Mouse (Mus musculus) mature B cell (primary cell): ENCODE measurements around the gene Hps5.
"Not testable (repeated sequence)": the region's sequence is repeated elsewhere in the genome, so short reads cannot be mapped to it uniquely, and the experiment has no call there.

Source experiments
- in situ Hi-C: fragments of 300-500 bp; cut with MboI; formaldehyde crosslinking; loops from 2 replicates; pipeline ENCODE4 v1.14.3; 2019

Gene Hps5

GRCm38 (mm10) chr7:46827046-46827802 lies 31.4 kb upstream of the Hps5 start:
- in situ Hi-C loops = no loop called here

- in situ Hi-C loops = not testable (repeated sequence)
Measured at GRCm38 (mm10) chr7:46820876-46821632, 25.2 kb upstream of the Hps5 start.

- in situ Hi-C loops = no loop called here
Measured at GRCm38 (mm10) chr7:46814012-46814411, 18.1 kb upstream of the Hps5 start.

GRCm38 (mm10) chr7:46810325-46810724 lies 14.5 kb upstream of the Hps5 start:
- in situ Hi-C loops = no loop called here

GRCm38 (mm10) chr7:46796779-46797178 lies 915 bp upstream of the Hps5 start:
- in situ Hi-C loops = no loop called here

- in situ Hi-C loops = no loop called here
Measured at GRCm38 (mm10) chr7:46796206-46796679, 379 bp upstream of the Hps5 start.

- in situ Hi-C loops = no loop called here
Measured at GRCm38 (mm10) chr7:46793871-46794270, 2.0 kb downstream of the Hps5 start.

- in situ Hi-C loops = no loop called here
Measured at GRCm38 (mm10) chr7:46789177-46789849, 6.6 kb downstream of the Hps5 start.

- in situ Hi-C loops = no loop called here
Measured at GRCm38 (mm10) chr7:46770706-46771105, 25.2 kb downstream of the Hps5 start.

- in situ Hi-C loops = no loop called here
Measured at GRCm38 (mm10) chr7:46768451-46768850, 27.4 kb downstream of the Hps5 start.

- in situ Hi-C loops = no loop called here
Measured at GRCm38 (mm10) chr7:46767371-46767770, 28.5 kb downstream of the Hps5 start.

GRCm38 (mm10) chr7:46764672-46765071 lies 31.2 kb downstream of the Hps5 start:
- in situ Hi-C loops = no loop called here

- in situ Hi-C loops = no loop called here
Measured at GRCm38 (mm10) chr7:46762601-46763000, 33.3 kb downstream of the Hps5 start.

GRCm38 (mm10) chr7:46761049-46761795 lies 34.6 kb downstream of the Hps5 start:
- in situ Hi-C loops = no loop called here

- in situ Hi-C loops = no loop called here
Measured at GRCm38 (mm10) chr7:46751490-46751889, 44.4 kb downstream of the Hps5 start, which contains the start of gene Saa2. TSS of gene Saa2 (plus strand) at chr7:46751790.

GRCm38 (mm10) chr7:46748459-46748858 lies 47.4 kb downstream of the Hps5 start:
- in situ Hi-C loops = no loop called here

- in situ Hi-C loops = no loop called here
Measured at GRCm38 (mm10) chr7:46746381-46746780, 49.5 kb downstream of the Hps5 start.

GRCm38 (mm10) chr7:46745816-46746215 lies 50.0 kb downstream of the Hps5 start:
- in situ Hi-C loops = no loop called here

- in situ Hi-C loops = not testable (repeated sequence)
Measured at GRCm38 (mm10) chr7:46742880-46743279, 53.0 kb downstream of the Hps5 start, which contains the start of gene Saa1. TSS of gene Saa1 (minus strand) at chr7:46742980.

- in situ Hi-C loops = not testable (repeated sequence)
Measured at GRCm38 (mm10) chr7:46740041-46740440, 55.8 kb downstream of the Hps5 start.
